Mouse (Mus musculus) midbrain, embryonic 15.5 days (tissue): ENCODE data around the gene Hspg2. TPM values are rescaled to one million over a fixed set of nuclear protein-coding genes. Genes with fewer than 3 reads are reported as not detected.

Experiments used
- ATAC-seq: fragments of 200-750 bp; cut with Nextera tagmentation; replicated peaks from 2 replicates; pipeline ENCODE4 v1.8.0; 2017; ENCODE audit warnings: moderate TSS enrichment
- H3K27ac ChIP-seq: fragments of 300-500 bp; sonication (generic); 2 replicates; pipeline ENCODE4 v1.5.1; 2015; ENCODE audit warnings: mild to moderate bottlenecking, inconsistent platforms
- H3K27me3 ChIP-seq: fragments of 300-500 bp; sonication (generic); replicated peaks from 2 replicates; pipeline ENCODE4 v1.6.1; 2015; ENCODE audit warnings: inconsistent platforms
- H3K36me3 ChIP-seq: fragments of 300-500 bp; sonication (generic); replicated peaks from 2 replicates; pipeline ENCODE4 v1.6.1; 2015; ENCODE audit warnings: inconsistent platforms
- H3K4me1 ChIP-seq: fragments of 300-500 bp; sonication (generic); 2 replicates; pipeline ENCODE4 v1.6.1; 2015; ENCODE audit warnings: inconsistent platforms
- H3K4me2 ChIP-seq: fragments of 300-500 bp; sonication (generic); 2 replicates; pipeline ENCODE4 v1.6.1; 2015; ENCODE audit warnings: inconsistent platforms, mild to moderate bottlenecking, moderate library complexity
- H3K4me3 ChIP-seq: fragments of 300-500 bp; sonication (generic); 2 replicates; pipeline ENCODE4 v1.5.1; 2015; ENCODE audit warnings: mild to moderate bottlenecking, inconsistent platforms
- H3K9ac ChIP-seq: fragments of 300-500 bp; sonication (generic); 2 replicates; pipeline ENCODE4 v1.6.1; 2015; ENCODE audit warnings: mild to moderate bottlenecking, inconsistent platforms
- H3K9me3 ChIP-seq: fragments of 300-500 bp; sonication (generic); 2 replicates; pipeline ENCODE4 v1.6.1; 2016; ENCODE audit warnings: inconsistent platforms
- WGBS: fragments of 180-500 bp; shearing (Covaris S2); methylation state at CpG from one replicate; pipeline ENCODE4 v1.1.7; 2015; ENCODE audit warnings: mixed read lengths; 5-methylcytosine and 5-hydroxymethylcytosine counted together
- polyA plus RNA-seq: library from polyadenylated mRNA; unstranded; fragments of >200 nt; fragmentation: Nextera tagmentation; extraction: Ambion mirVana; gene quantifications from 2 replicates; pipeline ENCODE4 v1.2.1, GENCODE M21; 2015

Hspg2 gene
- polyA plus RNA-seq, 1 experiment from 2014 or later = 4.1 TPM

- no peak for ATAC-seq
- Histone ChIP-seq H3K4me1 (peaks cover 10% of the 10 kb centered on the region), H3K9me3 (no peaks in the 10 kb centered on the region), H3K27ac (no peak overlapping the region), H3K27me3 (no peaks in the 10 kb centered on the region), H3K4me3 (no peak overlapping the region), H3K36me3 (no peaks in the 10 kb centered on the region), H3K4me2 (no peak overlapping the region), H3K9ac (no peak overlapping the region)
- WGBS = 84% methylated on average over 2 of the region's 2 CpGs
Measured at GRCm38 (mm10) chr4:137449132-137449531, 19.4 kb upstream of the Hspg2 start.

- Histone ChIP-seq H3K4me3 (no peak overlapping the region), H3K4me1 (peaks cover 10% of the 10 kb centered on the region), H3K36me3 (no peaks in the 10 kb centered on the region), H3K4me2 (no peak overlapping the region), H3K9ac (no peak overlapping the region), H3K27me3 (no peaks in the 10 kb centered on the region), H3K9me3 (no peaks in the 10 kb centered on the region), H3K27ac (no peak overlapping the region)
- WGBS = 82% methylated on average over 10 of the region's 10 CpGs
- ATAC-seq = no peak
Measured at GRCm38 (mm10) chr4:137449715-137450114, 18.9 kb upstream of the Hspg2 start.

- H3K4me3 ChIP-seq = no peak overlapping the region
- 95% methylated on average over 6 of the region's 6 CpGs for WGBS
- no peak for ATAC-seq
- no peaks in the 10 kb centered on the region for H3K9me3 ChIP-seq
- H3K27me3 ChIP-seq = no peaks in the 10 kb centered on the region
- peaks cover 10% of the 10 kb centered on the region for H3K4me1 ChIP-seq
- H3K36me3 ChIP-seq = no peaks in the 10 kb centered on the region
- no peak overlapping the region for H3K4me2 ChIP-seq
- H3K9ac ChIP-seq = no peak overlapping the region
- H3K27ac ChIP-seq = no peak overlapping the region
Measured at GRCm38 (mm10) chr4:137452190-137452589, 16.4 kb upstream of the Hspg2 start.

- no peak within 1 kb of the TSS for H3K4me3 ChIP-seq
- no peaks in the 10 kb centered on the region for H3K9me3 ChIP-seq
- H3K27ac ChIP-seq = no peak within 1 kb of the TSS
- H3K9ac ChIP-seq = no peak within 1 kb of the TSS
- peaks cover 6% of the 10 kb centered on the region for H3K4me1 ChIP-seq
- WGBS = 78% methylated on average over 8 of the region's 8 CpGs
- no peaks in the 10 kb centered on the region for H3K36me3 ChIP-seq
- no peak within 1 kb of the TSS for H3K4me2 ChIP-seq
- no peak for ATAC-seq
- H3K27me3 ChIP-seq = no peaks in the 10 kb centered on the region
Measured at GRCm38 (mm10) chr4:137453234-137453767, 15.3 kb upstream of the Hspg2 start, which contains the start of gene 1700013G24Rik. TSS of gene 1700013G24Rik (plus strand) at chr4:137453284.

- ATAC-seq = no peak
- Histone ChIP-seq H3K27me3 (no peaks in the 10 kb centered on the region), H3K9ac (no peak overlapping the region), H3K27ac (no peak overlapping the region), H3K9me3 (no peaks in the 10 kb centered on the region), H3K36me3 (no peaks in the 10 kb centered on the region), H3K4me1 (no peaks in the 10 kb centered on the region), H3K4me2 (no peak overlapping the region), H3K4me3 (no peak overlapping the region)
- WGBS = 91% methylated on average over 14 of the region's 14 CpGs
Measured at GRCm38 (mm10) chr4:137454582-137454981, 14.0 kb upstream of the Hspg2 start.

- Histone ChIP-seq H3K36me3 (no peaks in the 10 kb centered on the region), H3K27me3 (no peaks in the 10 kb centered on the region), H3K27ac (no peak overlapping the region), H3K9me3 (no peaks in the 10 kb centered on the region), H3K4me2 (no peak overlapping the region), H3K4me1 (no peaks in the 10 kb centered on the region), H3K4me3 (no peak overlapping the region), H3K9ac (no peak overlapping the region)
- WGBS = 88% methylated on average over 12 of the region's 12 CpGs
- no peak for ATAC-seq
Measured at GRCm38 (mm10) chr4:137456581-137456980, 12.0 kb upstream of the Hspg2 start.

- Histone ChIP-seq H3K9ac (no peak overlapping the region), H3K9me3 (no peaks in the 10 kb centered on the region), H3K4me3 (no peak overlapping the region), H3K36me3 (no peaks in the 10 kb centered on the region), H3K4me1 (no peaks in the 10 kb centered on the region), H3K27ac (no peak overlapping the region), H3K4me2 (no peak overlapping the region), H3K27me3 (no peaks in the 10 kb centered on the region)
- WGBS = 83% methylated on average over 4 of the region's 4 CpGs
- no peak for ATAC-seq
Measured at GRCm38 (mm10) chr4:137457292-137457691, 11.3 kb upstream of the Hspg2 start.

- Histone ChIP-seq H3K4me1 (no peaks in the 10 kb centered on the region), H3K4me2 (no peak overlapping the region), H3K36me3 (no peaks in the 10 kb centered on the region), H3K9me3 (no peaks in the 10 kb centered on the region), H3K4me3 (no peak overlapping the region), H3K9ac (no peak overlapping the region), H3K27me3 (no peaks in the 10 kb centered on the region), H3K27ac (no peak overlapping the region)
- no peak for ATAC-seq
- 86% methylated on average over 9 of the region's 9 CpGs for WGBS
Measured at GRCm38 (mm10) chr4:137458310-137458709, 10.3 kb upstream of the Hspg2 start.

GRCm38 (mm10) chr4:137458861-137459260 lies 9.7 kb upstream of the Hspg2 start:
- H3K4me2 ChIP-seq = no peak overlapping the region
- no peaks in the 10 kb centered on the region for H3K27me3 ChIP-seq
- no peaks in the 10 kb centered on the region for H3K9me3 ChIP-seq
- 79% methylated on average over 5 of the region's 5 CpGs for WGBS
- H3K4me3 ChIP-seq = no peak overlapping the region
- H3K36me3 ChIP-seq = no peaks in the 10 kb centered on the region
- ATAC-seq = no peak
- no peaks in the 10 kb centered on the region for H3K4me1 ChIP-seq
- no peak overlapping the region for H3K27ac ChIP-seq
- H3K9ac ChIP-seq = no peak overlapping the region

- Histone ChIP-seq H3K36me3 (no peaks in the 10 kb centered on the region), H3K9ac (no peak overlapping the region), H3K27me3 (no peaks in the 10 kb centered on the region), H3K4me1 (no peaks in the 10 kb centered on the region), H3K4me2 (no peak overlapping the region), H3K9me3 (no peaks in the 10 kb centered on the region), H3K4me3 (no peak overlapping the region), H3K27ac (no peak overlapping the region)
- WGBS = 52% methylated on average over 14 of the region's 14 CpGs
- no peak for ATAC-seq
Measured at GRCm38 (mm10) chr4:137460676-137461075, 7.9 kb upstream of the Hspg2 start.

GRCm38 (mm10) chr4:137461217-137461616 lies 7.4 kb upstream of the Hspg2 start:
- no peaks in the 10 kb centered on the region for H3K4me1 ChIP-seq

GRCm38 (mm10) chr4:137461981-137462690 lies 6.4 kb upstream of the Hspg2 start:
- no peak overlapping the region for H3K27ac ChIP-seq
- H3K36me3 ChIP-seq = no peaks in the 10 kb centered on the region
- ATAC-seq = no peak
- H3K27me3 ChIP-seq = no peaks in the 10 kb centered on the region
- no peaks in the 10 kb centered on the region for H3K4me1 ChIP-seq
- no peak overlapping the region for H3K4me3 ChIP-seq
- WGBS = 89% methylated on average over 16 of the region's 16 CpGs
- H3K9ac ChIP-seq = no peak overlapping the region
- no peaks in the 10 kb centered on the region for H3K9me3 ChIP-seq
- no peak overlapping the region for H3K4me2 ChIP-seq

More at GRCm38 (mm10) chr4:137461217-137461616, 7.4 kb upstream of the Hspg2 start:
- Histone ChIP-seq H3K9ac (no peak overlapping the region), H3K36me3 (no peaks in the 10 kb centered on the region), H3K27me3 (no peaks in the 10 kb centered on the region), H3K9me3 (no peaks in the 10 kb centered on the region), H3K27ac (no peak overlapping the region), H3K4me2 (no peak overlapping the region), H3K4me3 (no peak overlapping the region)
- ATAC-seq = no peak
- 84% methylated on average over 4 of the region's 4 CpGs for WGBS
